Mouse (Mus musculus): ENCODE data around the gene Synpo2.

The Synpo2 gene

DNA sequence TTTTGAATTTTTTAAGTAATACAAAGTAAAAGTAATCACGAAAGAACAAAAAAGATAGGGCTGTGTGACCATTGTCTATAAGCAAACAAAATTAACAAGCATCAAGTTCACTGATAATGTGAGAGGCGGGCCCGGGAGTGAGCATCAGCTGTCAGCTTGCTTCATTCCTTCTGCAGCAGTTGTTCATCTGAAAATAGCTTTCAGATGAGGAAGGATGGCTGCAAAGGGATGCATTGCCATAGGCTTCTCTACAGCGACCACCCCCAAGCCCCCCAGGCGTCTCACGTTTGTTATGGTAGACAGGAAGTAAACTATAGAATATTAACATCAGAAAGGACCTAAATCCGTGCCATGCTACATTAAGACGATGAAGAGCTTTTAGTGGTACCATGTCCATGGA, 202.1 kb downstream of the Synpo2 start:
- no peak for DNase-seq (ENCODE audit: low read depth)

Measured in naive thymus-derived CD4-positive, alpha-beta T cell, adult 2 months (primary cell).